Mouse (Mus musculus) embryonic facial prominence, embryonic 10.5 days (tissue): ENCODE results near the gene Pycr2. TPM values are rescaled to one million over a fixed set of nuclear protein-coding genes. Genes with fewer than 3 reads are reported as not detected.

Source experiments
- DNase-seq: peaks from one replicate; pipeline ENCODE4 v3.0.0-alpha.2; 2017; ENCODE audit warnings: low spot score
- H3K27ac ChIP-seq: fragments of 300-500 bp; sonication (generic); replicated peaks from 2 replicates; pipeline ENCODE4 v1.5.1; 2016; ENCODE audit warnings: mild to moderate bottlenecking
- H3K27me3 ChIP-seq: fragments of 300-500 bp; sonication (generic); replicated peaks from 2 replicates; pipeline ENCODE4 v1.6.1; 2016; ENCODE audit warnings: low read depth, mild to moderate bottlenecking; ENCODE audit not compliant: poor library complexity, severe bottlenecking
- H3K36me3 ChIP-seq: fragments of 300-500 bp; sonication (generic); replicated peaks from 2 replicates; pipeline ENCODE4 v1.6.1; 2016; ENCODE audit warnings: mild to moderate bottlenecking, moderate library complexity
- H3K4me1 ChIP-seq: fragments of 300-500 bp; sonication (generic); 2 replicates; pipeline ENCODE4 v1.6.1; 2016
- H3K4me3 ChIP-seq: fragments of 300-500 bp; sonication (generic); 2 replicates; pipeline ENCODE4 v1.5.1; 2016; ENCODE audit warnings: mild to moderate bottlenecking, moderate library complexity
- H3K9me3 ChIP-seq: fragments of 300-500 bp; sonication (generic); 2 replicates; pipeline ENCODE4 v1.6.1; 2016; ENCODE audit warnings: mild to moderate bottlenecking
- whole genome bisulfite sequencing: fragments of 180-500 bp; shearing (Covaris S2); methylation state at CpG from one replicate; pipeline ENCODE4 v1.1.7; 2016; 5-methylcytosine and 5-hydroxymethylcytosine counted together
- polyA plus RNA-seq: library from polyadenylated mRNA; unstranded; fragments of >200 nt; fragmentation: Nextera tagmentation; extraction: Ambion mirVana; gene quantifications from 2 replicates; pipeline ENCODE4 v1.2.1, GENCODE M21; 2016

Pycr2 gene
- polyA plus RNA-seq, 1 experiment from 2014 or later = 141 TPM

GRCm38 (mm10) chr1:180911138-180911537 is 7.0 kb downstream of the Pycr2 start:
- Histone ChIP-seq H3K27ac (peak overlapping the region; percentile 35; the same call in 1 of the 2 replicates), H3K36me3 (peaks cover 33% of the 10 kb centered on the region), H3K4me1 (peaks cover 26% of the 10 kb centered on the region), H3K27me3 (no peaks in the 10 kb centered on the region), H3K4me3 (peak overlapping the region; percentile 25; the same call in 1 of the 2 replicates), H3K9me3 (no peaks in the 10 kb centered on the region)
- WGBS = 53% methylated on average over 8 of the region's 8 CpGs
- DNase-seq = no peak

GRCm38 (mm10) chr1:180911653-180912287 is 7.7 kb downstream of the Pycr2 start:
- Histone ChIP-seq H3K27ac (peak overlapping the region; percentile 35; the same call in 1 of the 2 replicates), H3K36me3 (peaks cover 27% of the 10 kb centered on the region), H3K27me3 (no peaks in the 10 kb centered on the region), H3K4me1 (peaks cover 26% of the 10 kb centered on the region), H3K4me3 (peak overlapping the region; percentile 25; the same call in 1 of the 2 replicates), H3K9me3 (no peaks in the 10 kb centered on the region)
- no peak for DNase-seq
- WGBS = 61% methylated on average over 20 of the region's 20 CpGs

GRCm38 (mm10) chr1:180912792-180913191 is 8.7 kb downstream of the Pycr2 start:
- Histone ChIP-seq H3K4me3 (no peak overlapping the region), H3K36me3 (peaks cover 16% of the 10 kb centered on the region), H3K4me1 (peaks cover 26% of the 10 kb centered on the region), H3K27me3 (no peaks in the 10 kb centered on the region), H3K9me3 (no peaks in the 10 kb centered on the region), H3K27ac (no peak overlapping the region)
- no peak for DNase-seq
- WGBS = 88% methylated on average over 5 of the region's 5 CpGs

- no peak overlapping the region for H3K27ac ChIP-seq
- DNase-seq = no peak
These were observed 9.7 kb downstream of the Pycr2 start for GRCm38 (mm10) chr1:180913797-180914196.

GRCm38 (mm10) chr1:180916425-180916824 is 12.3 kb downstream of the Pycr2 start:
- Histone ChIP-seq H3K4me1 (peaks cover 23% of the 10 kb centered on the region), H3K4me3 (no peak overlapping the region), H3K9me3 (no peaks in the 10 kb centered on the region), H3K27me3 (no peaks in the 10 kb centered on the region), H3K36me3 (no peaks in the 10 kb centered on the region), H3K27ac (no peak overlapping the region)
- no peak for DNase-seq
- 88% methylated on average over 11 of the region's 11 CpGs for WGBS

More at GRCm38 (mm10) chr1:180913797-180914196, 9.7 kb downstream of the Pycr2 start:
- Histone ChIP-seq H3K4me3 (no peak overlapping the region), H3K27me3 (no peaks in the 10 kb centered on the region), H3K4me1 (peaks cover 26% of the 10 kb centered on the region), H3K9me3 (no peaks in the 10 kb centered on the region), H3K36me3 (peaks cover 6% of the 10 kb centered on the region)
- WGBS = 41% methylated on average over 4 of the region's 4 CpGs

- no peak for DNase-seq
- H3K36me3 ChIP-seq = no peaks in the 10 kb centered on the region
- no peak overlapping the region for H3K27ac ChIP-seq
- H3K27me3 ChIP-seq = no peaks in the 10 kb centered on the region
- 55% methylated on average over 1 of the region's 1 CpGs for WGBS
- no peak overlapping the region for H3K4me3 ChIP-seq
- no peaks in the 10 kb centered on the region for H3K9me3 ChIP-seq
- H3K4me1 ChIP-seq = peaks cover 17% of the 10 kb centered on the region
These were observed 13.0 kb downstream of the Pycr2 start for GRCm38 (mm10) chr1:180917053-180917452.

- 28% methylated on average over 8 of the region's 8 CpGs for WGBS
- peak; percentile 48 for DNase-seq
These were observed 15.6 kb downstream of the Pycr2 start for GRCm38 (mm10) chr1:180919686-180920085.

GRCm38 (mm10) chr1:180922273-180923048 is 18.4 kb downstream of the Pycr2 start:
- H3K27ac ChIP-seq = no peak overlapping the region
- H3K4me1 ChIP-seq = no peaks in the 10 kb centered on the region
- no peaks in the 10 kb centered on the region for H3K9me3 ChIP-seq
- H3K27me3 ChIP-seq = no peaks in the 10 kb centered on the region
- no peak overlapping the region for H3K4me3 ChIP-seq
- WGBS = 79% methylated on average over 6 of the region's 6 CpGs
- no peak for DNase-seq
- H3K36me3 ChIP-seq = no peaks in the 10 kb centered on the region

More at GRCm38 (mm10) chr1:180919686-180920085, 15.6 kb downstream of the Pycr2 start:
- Histone ChIP-seq H3K36me3 (no peaks in the 10 kb centered on the region), H3K27me3 (no peaks in the 10 kb centered on the region), H3K4me1 (no peaks in the 10 kb centered on the region), H3K4me3 (no peak overlapping the region), H3K27ac (0 out of 2 replicates have a peak overlapping the region, but pooled peaks have one; percentile 14), H3K9me3 (no peaks in the 10 kb centered on the region)

- no peaks in the 10 kb centered on the region for H3K9me3 ChIP-seq
- H3K27me3 ChIP-seq = no peaks in the 10 kb centered on the region
- H3K27ac ChIP-seq = no peak overlapping the region
- H3K4me3 ChIP-seq = no peak overlapping the region
- 36% methylated on average over 2 of the region's 2 CpGs for WGBS
- H3K4me1 ChIP-seq = no peaks in the 10 kb centered on the region
- no peaks in the 10 kb centered on the region for H3K36me3 ChIP-seq
- no peak for DNase-seq
These were observed 20.6 kb downstream of the Pycr2 start for GRCm38 (mm10) chr1:180924737-180925136.

- DNase-seq = no peak
- no peaks in the 10 kb centered on the region for H3K36me3 ChIP-seq
- H3K27ac ChIP-seq = no peak overlapping the region
- no peaks in the 10 kb centered on the region for H3K9me3 ChIP-seq
- H3K4me1 ChIP-seq = no peaks in the 10 kb centered on the region
- H3K27me3 ChIP-seq = no peaks in the 10 kb centered on the region
- WGBS = 83% methylated on average over 4 of the region's 4 CpGs
- no peak overlapping the region for H3K4me3 ChIP-seq
These were observed 22.2 kb downstream of the Pycr2 start for GRCm38 (mm10) chr1:180926286-180926685.

- WGBS = 60% methylated on average over 2 of the region's 2 CpGs
- H3K36me3 ChIP-seq = no peaks in the 10 kb centered on the region
- DNase-seq = no peak
- H3K4me3 ChIP-seq = no peak overlapping the region
- H3K27ac ChIP-seq = no peak overlapping the region
- H3K27me3 ChIP-seq = peaks cover 23% of the 10 kb centered on the region
- 0 out of 2 replicates have a peak, but pooled peaks cover 3% of the 10 kb centered on the region for H3K4me1 ChIP-seq
- no peaks in the 10 kb centered on the region for H3K9me3 ChIP-seq
These were observed 25.5 kb downstream of the Pycr2 start for GRCm38 (mm10) chr1:180929599-180929998.

- no peaks in the 10 kb centered on the region for H3K9me3 ChIP-seq
- H3K27me3 ChIP-seq = peaks cover 38% of the 10 kb centered on the region
- H3K4me3 ChIP-seq = no peak overlapping the region
- WGBS = 83% methylated on average over 3 of the region's 3 CpGs
- peaks cover 9% of the 10 kb centered on the region; the same call in 1 of the 2 replicates for H3K4me1 ChIP-seq
- DNase-seq = no peak
- no peaks in the 10 kb centered on the region for H3K36me3 ChIP-seq
- H3K27ac ChIP-seq = no peak overlapping the region
These were observed 27.0 kb downstream of the Pycr2 start for GRCm38 (mm10) chr1:180931106-180931505.

GRCm38 (mm10) chr1:180933659-180934058 is 29.6 kb downstream of the Pycr2 start:
- no peak overlapping the region for H3K4me3 ChIP-seq
- peaks cover 28% of the 10 kb centered on the region for H3K4me1 ChIP-seq
- WGBS = 15% methylated on average over 6 of the region's 6 CpGs
- no peaks in the 10 kb centered on the region for H3K9me3 ChIP-seq
- no peak for DNase-seq
- H3K36me3 ChIP-seq = no peaks in the 10 kb centered on the region
- H3K27ac ChIP-seq = no peak overlapping the region
- peaks cover 61% of the 10 kb centered on the region for H3K27me3 ChIP-seq
